Mouse (Mus musculus) frontal cortex, postnatal 10 days (tissue): Measurements from ENCODE around the gene Mpped1.

Source experiments
- DNase-seq, 2 experiments: peaks; one replicate each; pipeline ENCODE4 v3.0.0; 2022; ENCODE audit warnings: low spot score in 2 of 2, mixed read lengths in 1 of 2

Mpped1 gene

DNA sequence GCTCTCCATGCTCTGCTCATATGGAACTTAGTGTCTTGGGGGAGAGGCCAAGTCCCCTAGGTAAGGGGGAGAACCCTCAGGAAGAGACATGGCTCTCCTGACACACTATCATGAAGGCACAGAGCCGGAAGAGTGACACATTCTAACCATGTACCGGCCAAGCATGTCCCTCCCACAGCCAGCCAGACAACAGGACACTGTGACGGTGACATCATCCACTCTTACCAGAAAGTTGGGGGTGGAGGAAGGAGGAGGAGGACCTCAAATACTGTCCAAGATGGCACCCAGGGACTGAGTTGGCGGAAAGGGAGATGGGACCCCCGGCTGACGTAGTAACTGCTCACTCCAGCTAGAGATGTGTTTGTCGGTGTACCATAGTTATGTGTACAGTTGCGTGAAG, 104.6 kb downstream of the Mpped1 start:
- no peak for DNase-seq

DNA sequence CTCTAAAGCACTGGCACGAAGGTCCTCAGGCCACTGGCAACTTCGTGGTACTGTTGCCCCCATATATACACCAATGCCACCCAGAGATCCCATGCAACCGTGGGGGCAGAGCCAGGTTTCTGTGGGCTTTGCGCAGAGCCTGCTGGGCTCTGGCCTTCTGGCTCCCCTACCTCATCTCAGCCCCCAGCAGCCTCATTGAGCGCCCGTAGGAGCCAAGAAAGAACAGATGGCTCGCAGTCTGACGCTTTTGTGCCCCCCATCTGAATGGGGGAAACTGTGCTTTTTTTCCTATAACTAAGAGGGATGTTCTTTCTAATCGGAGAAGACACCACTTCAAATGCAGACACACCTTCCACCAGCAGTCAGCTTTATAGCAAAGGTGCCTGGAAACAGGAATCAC, 105.0 kb downstream of the Mpped1 start:
- no peak for DNase-seq

GRCm38 (mm10) chr15:83892871-83893270, 113.6 kb downstream of the Mpped1 start:
- DNase-seq = no peak

GRCm38 (mm10) chr15:83894261-83894660, 115.0 kb downstream of the Mpped1 start:
- no peak for DNase-seq

DNA sequence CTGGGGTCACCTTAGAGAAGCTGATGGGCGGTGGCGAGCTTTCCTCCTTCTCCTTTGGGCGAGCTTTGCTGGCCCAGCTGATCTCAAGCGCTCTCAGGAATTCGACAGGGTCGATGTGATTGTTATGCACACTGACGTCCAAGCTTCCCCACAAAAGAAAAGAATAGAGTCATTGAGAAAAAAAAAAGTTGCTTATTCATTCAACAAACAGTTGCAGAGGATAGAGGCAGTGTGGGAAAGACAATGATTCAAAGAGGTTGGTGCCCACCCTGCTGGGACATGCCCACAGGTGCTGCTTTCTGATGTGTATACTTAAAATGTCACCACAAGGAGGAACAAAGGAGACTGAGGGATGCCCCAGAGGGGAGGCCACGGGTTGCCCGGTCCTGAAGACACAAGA, 116.7 kb downstream of the Mpped1 start:
- no peak for DNase-seq

DNA sequence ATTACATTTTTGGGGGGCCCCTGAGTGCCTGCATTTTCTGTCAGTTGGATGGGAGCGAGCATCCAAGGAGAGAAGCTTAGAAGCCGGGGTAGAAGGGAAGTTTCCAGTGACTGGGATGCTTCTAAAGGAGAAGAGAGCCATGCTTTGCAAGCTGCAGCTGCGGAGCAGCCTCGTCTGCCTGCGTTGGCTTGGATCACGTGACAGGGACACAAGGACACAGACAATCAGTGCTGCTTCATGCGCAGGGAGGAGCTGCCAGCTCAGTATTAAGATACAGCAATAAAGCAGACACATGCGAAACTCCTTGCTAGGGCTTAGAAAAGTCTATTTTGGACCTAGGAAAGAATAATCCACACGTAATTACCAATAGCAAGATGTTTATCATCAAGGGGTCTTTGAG, 118.0 kb downstream of the Mpped1 start:
- DNase-seq = peak in 1 of 2 experiments; percentile 39

- DNase-seq = no peak
Measured at GRCm38 (mm10) chr15:83906472-83906871, 127.2 kb downstream of the Mpped1 start.
